In genomic region chr16:45896587-45896986, GRCm38 (mm10) we compare ENCODE assay signal across 22 mouse cellular contexts. TPM values are rescaled to one million over a fixed set of nuclear protein-coding genes. Genes with fewer than 3 reads are reported as not detected.
DNase-seq lines count a peak whose midpoint lies in the region; ATAC-seq lines count a peak whose summit lies in the region.
"Had no signal": no experiment of that assay in that cellular context is flagged by ENCODE, and none has a peak within 500 bp of the region (broad histone marks: within the 10 kb centered on the region; RNA-seq: fewer than 3 reads in every experiment).

No protein-coding gene starts in this region.

- no peak for ATAC-seq in neural tube, embryonic 15.5 days (ENCODE audit: low FRiP score)
- no peak for ATAC-seq in erythroblast, adult 5-6 weeks (replicated peaks; ENCODE audit: low FRiP score, poor library complexity, severe bottlenecking)
- ATAC-seq: forebrain, embryonic 15.5 days; hindbrain, postnatal 0 days had no signal

- peak; percentile 48 for DNase-seq in embryo, embryonic 10 days (ENCODE audit: low spot score)
- DNase-seq in embryo, embryonic 9.5 days (ENCODE audit: extremely low spot score), result no peak
- DNase-seq in neural tube, embryonic 10.5 days (ENCODE audit: extremely low spot score, low spot score), result peak; percentile 25
- DNase-seq in forelimb bud, embryonic 11.5 days (ENCODE audit: low read depth, low spot score), result peak; percentile 77
- DNase-seq in mesoderm, embryonic 11.5 days (ENCODE audit: low read depth, low spot score), result peak; percentile 40
- no peak for DNase-seq in midbrain, embryonic 10.5 days (ENCODE audit: low spot score)
- DNase-seq: adrenal gland, postnatal 10 days; cerebellum, adult 11 months; cerebellum, adult 8-10 months; cerebellum, postnatal 25 days; gastrocnemius, postnatal 14 days; heart, adult 2 months; heart, postnatal 14 days had no signal

- H3K27me3 ChIP-seq in neural tube, embryonic 15.5 days (replicated peaks), result no peaks in the 10 kb centered on the region
- H3K27me3 ChIP-seq in midbrain, embryonic 10.5 days (ENCODE audit: low read depth, poor library complexity, severe bottlenecking), result no peaks in the 10 kb centered on the region
- H3K27me3 ChIP-seq: embryonic facial prominence, embryonic 15.5 days; forebrain, embryonic 15.5 days; heart, embryonic 15.5 days; hindbrain, embryonic 13.5 days had no signal

- H3K9ac ChIP-seq in neural tube, embryonic 15.5 days (replicated peaks), result no peak overlapping the region
- H3K9ac ChIP-seq: embryonic facial prominence, embryonic 15.5 days; forebrain, embryonic 15.5 days; heart, embryonic 15.5 days; hindbrain, embryonic 13.5 days had no signal

- no peaks in the 10 kb centered on the region for H3K36me3 ChIP-seq in neural tube, embryonic 15.5 days
- H3K36me3 ChIP-seq in midbrain, embryonic 10.5 days, result no peaks in the 10 kb centered on the region
- H3K36me3 ChIP-seq: embryonic facial prominence, embryonic 15.5 days; forebrain, embryonic 15.5 days; heart, embryonic 15.5 days; hindbrain, embryonic 13.5 days had no signal

- H3K27ac ChIP-seq in neural tube, embryonic 15.5 days (replicated peaks), result no peak overlapping the region
- no peak overlapping the region for H3K27ac ChIP-seq in midbrain, embryonic 10.5 days (replicated peaks)
- H3K27ac ChIP-seq: embryonic facial prominence, embryonic 15.5 days; forebrain, embryonic 15.5 days; heart, adult 2 months; heart, embryonic 15.5 days; hindbrain, embryonic 13.5 days; hindbrain, postnatal 0 days had no signal

- H3K4me3 ChIP-seq in neural tube, embryonic 15.5 days (replicated peaks), result no peak overlapping the region
- no peak overlapping the region for H3K4me3 ChIP-seq in midbrain, embryonic 10.5 days
- H3K4me3 ChIP-seq: embryonic facial prominence, embryonic 15.5 days; forebrain, embryonic 15.5 days; heart, adult 2 months; heart, embryonic 15.5 days; hindbrain, embryonic 13.5 days had no signal

- H3K9me3 ChIP-seq in neural tube, embryonic 15.5 days (replicated peaks), result no peaks in the 10 kb centered on the region
- H3K9me3 ChIP-seq in midbrain, embryonic 10.5 days (replicated peaks), result no peaks in the 10 kb centered on the region
- H3K9me3 ChIP-seq: embryonic facial prominence, embryonic 15.5 days; forebrain, embryonic 15.5 days; heart, embryonic 15.5 days; hindbrain, embryonic 13.5 days had no signal

- H3K4me2 ChIP-seq in neural tube, embryonic 15.5 days, result no peak overlapping the region
- H3K4me2 ChIP-seq: embryonic facial prominence, embryonic 15.5 days; forebrain, embryonic 15.5 days; heart, embryonic 11.5 days; heart, embryonic 15.5 days; hindbrain, embryonic 13.5 days had no signal

- no peaks in the 10 kb centered on the region for H3K4me1 ChIP-seq in neural tube, embryonic 15.5 days
- peaks cover 7% of the 10 kb centered on the region; the same call in 1 of the 2 replicates for H3K4me1 ChIP-seq in midbrain, embryonic 10.5 days
- H3K4me1 ChIP-seq: forebrain, embryonic 15.5 days had no signal

- WGBS in neural tube, embryonic 15.5 days, result 64% methylated on average over 2 of the region's 2 CpGs
- WGBS in midbrain, embryonic 10.5 days, result 66% methylated on average over 2 of the region's 2 CpGs

RNA-seq across cellular contexts. Expression of gene Phldb2, which starts 56.8 kb away (rescaled TPM):
- polyA plus RNA-seq in neural tube, embryonic 15.5 days (2015; fragmentation: Nextera tagmentation; extraction: Ambion mirVana), result 7.2 and 11.2 TPM in 2 replicates
- polyA plus RNA-seq in midbrain, embryonic 10.5 days (2016; fragmentation: Nextera tagmentation; extraction: Ambion mirVana), result 31.4 and 33.4 TPM in 2 replicates
- 1.3 TPM in 1 of 2 replicates, not detected in the other for total RNA-seq in erythroblast, adult 5-6 weeks (2015; ENCODE audit: low replicate concordance)
- total RNA-seq in erythroblast, adult 5-6 weeks (2017; ENCODE audit: low replicate concordance), result 0.26 TPM in 1 of 2 replicates, not detected in the other
- total RNA-seq: MEL had no signal

Comparison
In these comparisons a context has a peak if more than half of its experiments do, and no peak if none do; other contexts are left out.
1. DNase-seq: peak in embryo, embryonic 10 days (single experiment), neural tube, embryonic 10.5 days (single experiment), forelimb bud, embryonic 11.5 days (single experiment) and mesoderm, embryonic 11.5 days (single experiment); none in embryo, embryonic 9.5 days (single experiment) and midbrain, embryonic 10.5 days (single experiment).